Mouse (Mus musculus) monocyte, adult 2 months (primary cell): ENCODE data around the gene Crocc.

Source experiments
- DNase-seq, 2 experiments: peaks; one replicate each; pipeline ENCODE4 v3.0.0; 2022; ENCODE audit warnings: low spot score in 2 of 2, low read depth in 1 of 2

Gene Crocc

DNA sequence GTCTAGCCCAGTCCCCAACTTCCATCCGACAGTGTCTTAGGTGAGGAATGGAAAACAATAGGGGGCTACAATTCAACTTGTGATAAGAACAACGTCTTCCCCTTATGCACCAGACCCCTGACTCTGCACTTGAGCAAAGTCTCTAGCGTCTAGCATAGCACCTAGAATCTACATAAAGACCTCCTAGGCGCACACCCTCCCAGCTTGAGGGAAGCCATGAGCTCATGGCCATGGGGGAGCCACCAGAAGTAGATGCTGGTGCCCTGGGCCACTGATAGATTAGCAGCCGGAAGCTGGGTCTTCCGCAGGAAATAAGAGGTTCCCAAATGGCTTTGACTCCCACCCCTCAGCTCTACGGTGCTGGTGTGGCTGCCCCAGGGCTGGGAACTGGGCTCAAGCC is 72.9 kb downstream of the Crocc start:
- DNase-seq, result no peak

DNA sequence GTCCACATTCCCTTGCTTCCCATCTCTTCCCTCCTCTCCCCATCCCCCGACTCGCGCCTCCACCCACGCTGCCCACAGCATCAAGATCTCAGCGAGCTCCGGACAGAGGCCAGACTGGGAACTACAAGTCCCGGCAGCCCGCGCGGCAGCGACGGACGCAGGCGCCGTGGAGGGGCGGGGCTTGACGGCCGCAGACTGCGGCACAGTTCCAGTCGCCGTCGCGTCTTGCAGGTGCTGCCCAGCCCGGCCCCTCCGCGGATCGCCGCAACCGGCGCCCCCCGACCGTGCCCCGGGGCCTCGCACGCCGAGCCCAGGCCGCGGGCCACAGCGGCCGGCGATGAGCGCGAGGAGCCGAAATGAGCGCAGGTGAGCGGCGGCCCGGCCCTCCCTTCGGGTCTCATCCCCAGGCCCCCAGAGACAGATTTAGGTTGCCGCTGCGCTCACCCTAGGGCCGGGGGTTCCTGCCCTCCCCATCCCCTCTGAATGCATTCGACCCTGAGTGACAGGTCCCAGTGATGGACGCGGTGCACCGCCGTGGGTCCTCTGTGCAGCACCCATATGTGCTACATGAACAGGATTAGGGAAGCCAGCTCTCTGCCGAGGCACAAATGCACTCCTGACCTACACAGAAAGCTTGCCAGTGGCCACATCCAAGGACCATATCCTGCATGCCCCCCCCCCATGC is 73.5 kb downstream of the Crocc start, which contains the start of gene Atp13a2:
Atp13a2 (plus strand) TSS at position 163 of the 685 bp plus-strand sequence.
- peak; percentile 36 to 78 for DNase-seq

DNA sequence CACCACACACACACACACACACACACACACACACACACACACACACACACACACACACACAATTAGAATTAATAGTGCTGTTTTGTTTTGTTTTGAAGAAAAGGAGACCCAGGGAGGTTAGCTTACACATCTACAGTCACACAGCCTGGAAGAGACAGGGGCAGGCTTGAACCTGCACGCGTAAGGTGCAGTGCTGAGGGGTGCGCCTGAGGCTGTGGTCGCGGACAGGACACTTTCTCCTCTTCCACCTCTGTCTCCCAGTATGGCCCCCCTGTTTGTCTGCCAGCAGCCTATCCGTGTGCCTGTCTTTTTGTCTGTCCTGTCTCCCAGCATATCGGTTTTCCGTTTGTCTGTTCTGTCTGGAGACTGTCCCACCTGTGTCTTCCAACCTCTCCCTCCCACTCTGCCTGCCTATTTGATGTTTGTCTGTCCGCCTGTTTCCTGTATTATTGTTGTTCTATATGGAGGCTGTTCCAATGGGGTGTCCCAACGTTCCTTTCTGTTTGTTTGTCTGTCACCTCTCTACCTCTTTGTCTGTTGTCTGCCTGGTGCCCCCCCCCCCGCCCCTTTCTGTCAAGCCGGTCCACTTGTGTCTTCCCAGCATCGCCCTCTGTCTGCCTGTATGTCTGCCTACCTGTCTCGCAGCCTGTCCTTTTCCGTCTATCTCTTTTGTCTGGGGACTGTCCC is 74.2 kb downstream of the Crocc start:
- no peak for DNase-seq

DNA sequence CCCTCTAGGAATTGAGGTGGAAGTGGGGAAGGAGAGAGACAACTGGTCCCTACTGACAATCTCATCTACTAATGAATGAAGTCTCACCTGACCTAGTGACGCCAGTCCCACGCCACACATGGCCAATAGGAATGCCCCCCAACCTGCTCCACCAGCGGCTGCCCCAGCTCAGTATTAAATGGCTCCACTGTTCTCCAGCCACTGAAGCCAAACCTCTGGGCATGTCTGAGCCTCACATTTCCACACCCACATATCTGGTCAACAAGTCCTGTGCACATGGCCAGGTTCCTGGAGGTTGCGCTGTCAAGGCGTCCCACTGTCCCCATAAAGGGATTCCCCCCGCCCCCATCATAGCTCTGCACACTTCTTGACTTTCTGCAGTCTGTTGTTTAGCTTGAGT is 75.8 kb downstream of the Crocc start:
- DNase-seq, result no peak

DNA sequence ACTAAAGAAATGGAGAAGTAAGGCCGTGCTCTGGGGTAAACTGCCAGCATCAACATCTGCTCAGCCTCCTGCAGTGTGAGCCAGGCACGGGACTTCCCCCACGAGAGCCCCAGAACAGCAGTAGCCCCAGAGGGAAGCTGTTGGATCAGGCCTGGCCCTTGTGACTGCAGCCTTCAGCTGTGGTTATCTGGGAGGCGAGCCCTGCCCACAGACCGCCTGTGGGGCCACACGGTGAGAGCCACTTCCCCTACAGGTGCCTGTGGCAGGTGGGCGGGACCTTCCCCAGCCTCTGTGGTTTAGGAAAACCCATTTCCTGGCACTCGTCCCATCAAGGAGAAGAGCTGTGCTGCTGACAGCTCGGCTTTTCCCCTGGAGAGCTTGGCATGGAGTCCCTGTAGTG is 76.9 kb downstream of the Crocc start:
- peak; percentile 80 to 81 for DNase-seq

DNA sequence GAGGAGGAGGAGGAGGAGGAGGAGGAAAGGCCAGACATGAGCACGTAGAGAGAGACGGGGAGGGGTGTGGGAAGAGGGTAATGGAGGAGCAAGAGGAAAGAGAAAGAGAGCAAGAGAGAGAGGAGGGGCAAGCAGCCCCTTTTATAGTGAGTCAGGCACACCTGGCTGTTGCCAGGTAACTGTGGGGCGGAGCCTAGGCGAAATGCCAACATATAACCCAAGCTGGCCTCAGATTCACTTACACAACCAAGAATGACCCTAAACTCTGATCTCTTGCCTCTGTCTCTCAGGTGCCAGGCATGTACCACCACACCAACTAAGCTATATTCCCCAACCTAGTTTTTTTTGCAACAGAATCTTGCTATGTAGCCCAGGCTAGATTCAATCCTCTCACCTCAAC is 77.5 kb downstream of the Crocc start:
- DNase-seq, result no peak

DNA sequence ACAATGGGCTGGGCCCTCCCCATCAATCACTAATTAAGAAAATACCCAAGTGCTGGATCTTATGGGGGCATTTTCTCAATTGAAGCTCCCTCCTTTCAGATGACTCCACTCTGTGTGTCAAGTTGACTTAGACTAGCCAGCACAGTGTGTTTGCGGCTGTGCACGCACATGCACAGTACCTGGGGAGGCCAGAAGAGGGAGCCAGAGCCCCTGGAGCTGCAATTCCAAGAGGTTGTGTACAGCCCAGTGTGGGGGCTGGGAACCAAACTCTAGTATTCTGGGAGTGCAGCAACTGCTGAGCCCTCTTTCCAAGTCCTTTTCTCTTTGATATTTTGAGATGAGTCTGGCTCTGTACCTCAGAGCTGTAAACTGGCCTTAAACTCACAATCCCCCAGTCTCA is 78.7 kb downstream of the Crocc start:
- DNase-seq, result no peak

DNA sequence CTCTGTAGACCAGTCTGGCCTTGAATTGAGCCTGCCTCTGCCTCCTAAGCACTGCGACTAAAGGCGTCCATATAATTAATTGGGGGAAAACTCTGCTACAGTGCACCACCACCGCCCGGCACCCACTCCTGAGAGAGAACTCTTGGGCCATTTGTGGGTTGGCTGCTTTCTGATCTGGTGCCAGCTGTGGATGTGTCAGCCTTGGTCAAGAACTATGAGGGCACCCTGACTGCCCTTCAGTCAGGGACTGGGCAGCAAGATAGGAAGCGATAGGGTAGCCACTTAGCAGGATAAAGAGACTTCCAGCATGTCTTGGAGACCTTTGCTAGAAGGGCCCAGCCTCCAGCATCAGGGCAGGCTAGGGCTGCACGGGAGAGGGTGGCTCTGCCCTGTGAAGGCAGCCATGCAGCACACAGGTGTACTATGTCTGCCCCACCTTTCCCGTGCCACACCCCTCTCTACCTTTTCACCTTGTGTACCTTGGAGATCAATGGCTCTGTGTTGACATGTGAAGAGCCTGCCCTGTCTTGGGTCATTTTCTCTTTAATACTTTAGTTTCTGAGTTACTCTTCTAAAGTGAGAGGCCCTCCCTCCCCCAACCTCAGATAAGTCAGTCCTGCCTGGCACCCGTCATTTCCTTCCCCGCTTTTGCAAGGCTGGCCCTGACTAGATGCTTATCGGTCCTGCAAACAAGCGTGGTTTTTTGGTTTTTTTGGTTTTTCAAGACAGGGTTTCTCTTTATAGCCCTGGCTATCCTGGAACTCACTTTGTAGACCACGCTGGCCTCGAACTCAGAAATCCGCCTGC is 82.3 kb downstream of the Crocc start:
- DNase-seq, result no peak

DNA sequence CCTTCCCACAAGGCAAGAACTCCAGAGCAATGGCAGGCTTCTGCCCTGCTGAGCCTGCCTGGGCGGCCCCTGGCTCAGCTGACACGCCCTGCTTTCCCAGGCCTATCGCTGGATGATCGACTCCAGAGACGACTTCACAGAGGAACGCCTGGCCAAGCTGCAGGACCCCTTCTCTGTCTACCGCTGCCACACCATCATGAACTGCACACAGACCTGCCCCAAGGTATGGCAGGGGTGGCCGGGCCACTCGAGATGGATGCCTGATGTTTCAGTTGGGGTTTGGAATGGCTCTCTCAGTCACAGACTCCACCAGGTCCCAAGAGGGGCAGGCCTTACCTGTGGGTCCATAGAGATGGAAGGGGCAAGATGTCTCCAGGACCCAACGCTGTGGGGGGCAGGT is 83.1 kb downstream of the Crocc start:
- no peak for DNase-seq

DNA sequence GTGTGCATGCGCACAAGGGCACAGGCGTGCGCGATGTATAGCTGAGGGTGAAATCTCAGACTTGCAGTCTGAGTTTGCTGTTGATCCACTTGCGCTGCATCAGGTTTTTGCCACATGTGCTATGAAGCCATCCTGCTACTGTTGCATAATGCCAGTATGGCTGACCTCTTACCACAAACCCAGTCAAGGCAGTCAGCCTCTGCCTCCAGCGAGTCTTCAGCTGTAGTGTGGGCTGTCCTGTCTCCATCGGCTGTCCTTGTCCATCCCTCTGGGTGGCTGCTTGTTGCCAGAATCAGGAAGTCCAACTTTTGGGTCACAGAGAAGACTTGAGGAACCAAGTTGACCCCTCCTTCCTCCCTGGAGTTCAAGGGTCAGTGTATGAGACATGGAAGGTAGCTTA is 85.0 kb downstream of the Crocc start:
- DNase-seq, result no peak

DNA sequence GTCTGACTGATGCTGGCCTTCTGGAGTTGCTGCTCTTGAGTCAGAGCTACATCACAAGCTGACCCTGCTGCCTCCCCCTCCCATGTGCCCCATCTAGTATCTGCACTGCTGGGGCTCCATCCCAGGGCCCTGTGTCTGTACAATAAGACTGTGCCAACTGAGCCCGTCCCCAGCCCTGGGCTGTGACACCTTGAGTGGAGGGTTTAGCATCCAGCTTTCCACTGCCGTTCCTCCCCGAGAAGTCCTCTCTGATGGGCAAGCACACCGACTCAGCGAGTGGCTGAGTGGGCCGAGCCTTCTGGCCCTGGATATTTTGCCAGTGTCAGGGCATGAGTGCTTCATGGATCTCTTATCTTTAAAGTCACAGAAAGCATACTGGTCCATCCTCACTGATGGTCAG is 85.9 kb downstream of the Crocc start:
- DNase-seq, result no peak

DNA sequence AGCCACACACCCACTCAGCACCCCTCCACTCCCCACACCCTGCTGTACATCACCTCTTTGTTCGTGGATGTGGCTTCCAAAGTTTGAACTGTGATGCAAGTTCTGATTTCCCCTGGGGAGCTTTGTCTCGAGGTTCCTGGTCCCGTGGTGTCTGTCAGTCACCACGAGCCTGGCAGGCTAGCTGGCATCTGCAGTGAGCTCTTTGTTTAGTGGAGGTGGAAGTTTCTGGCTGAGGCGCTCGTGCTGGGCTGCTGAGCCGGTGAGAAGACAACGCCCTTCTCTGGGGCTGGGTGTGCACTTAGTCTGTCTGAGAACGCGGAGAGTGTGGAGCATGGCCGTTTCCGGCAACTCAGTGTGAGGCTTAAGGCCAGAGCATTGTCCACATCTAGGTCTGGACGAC is 88.7 kb downstream of the Crocc start:
- no peak for DNase-seq

DNA sequence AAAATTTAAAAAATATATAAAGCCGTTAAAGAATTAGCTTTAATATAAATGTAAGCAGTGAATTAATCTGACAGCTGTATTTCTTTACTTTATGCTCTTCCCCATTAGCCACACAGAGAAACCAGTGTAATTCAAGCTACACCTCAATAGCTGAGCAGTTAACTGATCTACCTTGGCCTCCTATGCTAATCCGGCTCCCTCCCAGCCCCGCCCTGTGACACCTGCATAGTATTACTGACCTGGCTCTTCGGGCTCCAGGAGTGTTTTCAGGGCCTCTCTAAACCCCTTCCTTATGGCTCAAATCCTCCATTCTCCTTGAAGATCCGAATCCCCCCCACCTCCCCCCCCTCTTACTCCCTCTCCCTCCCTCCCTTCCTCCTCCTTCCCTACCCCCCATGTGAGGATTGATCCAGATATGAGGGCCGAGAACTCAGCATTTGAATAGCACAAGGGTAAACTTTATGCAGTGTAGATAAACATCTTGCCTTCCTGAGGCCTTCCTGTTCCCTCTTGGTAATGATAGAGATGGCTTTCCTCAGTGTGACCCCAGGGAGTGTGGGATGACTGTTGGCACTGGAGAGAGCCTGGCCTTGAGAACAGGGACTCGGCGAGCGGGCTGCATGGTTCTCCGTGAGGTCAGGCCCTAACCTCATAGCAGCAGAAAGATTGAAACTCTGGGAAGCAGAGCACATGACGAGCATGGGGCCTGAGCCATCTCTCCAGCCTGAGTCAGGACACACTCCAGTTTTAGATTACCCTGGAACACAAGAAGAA is 92.8 kb downstream of the Crocc start:
- no peak for DNase-seq
